Mouse (Mus musculus): ENCODE measurements around the gene Gm5089. TPM values are rescaled to one million over a fixed set of nuclear protein-coding genes. Genes with fewer than 3 reads are reported as not detected.
"Not testable (repeated sequence)": the region's sequence is repeated elsewhere in the genome, so short reads cannot be mapped to it uniquely, and the experiment has no call there.

Gene Gm5089
- polyA plus RNA-seq, 1 experiment from 2014 or later: 0.08 TPM

- Histone ChIP-seq H3K4me1 (peaks cover 21% of the 10 kb centered on the region), H3K9ac (no peak overlapping the region), H3K27ac (replicated peaks) (no peak overlapping the region), H3K36me3 (no peaks in the 10 kb centered on the region), H3K27me3 (peaks cover 61% of the 10 kb centered on the region), H3K4me2 (replicated peaks) (no peak overlapping the region), H3K9me3 (replicated peaks) (no peaks in the 10 kb centered on the region), H3K4me3 (replicated peaks) (no peak overlapping the region)
- WGBS: 65% methylated on average over 5 of the region's 5 CpGs
- ATAC-seq (ENCODE audit: insufficient number of reproducible peaks, low FRiP score, low TSS enrichment, low read depth): no peak
Measured at GRCm38 (mm10) chr14:122460226-122460625, 9.3 kb upstream of the Gm5089 start.

DNA sequence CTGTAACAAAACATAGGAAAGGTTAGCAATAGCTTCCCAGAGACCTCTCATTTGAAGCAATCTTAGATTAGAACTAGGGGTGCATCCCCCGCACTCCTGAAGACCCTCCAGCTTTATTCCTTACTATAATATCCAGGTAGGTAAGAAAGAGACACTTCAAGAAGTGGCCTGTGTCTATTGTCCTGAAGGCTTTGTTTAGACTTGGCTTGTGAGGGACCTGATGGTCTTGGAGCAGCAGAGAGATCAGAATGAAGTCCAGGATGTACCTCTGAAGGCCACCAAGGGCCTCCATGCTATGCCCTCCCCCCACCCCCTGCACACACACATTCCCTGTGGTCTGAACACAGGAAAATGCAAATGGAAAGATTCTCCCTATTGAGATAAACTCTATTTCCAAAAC, 8.9 kb upstream of the Gm5089 start:
- Histone ChIP-seq H3K9me3 (replicated peaks) (no peaks in the 10 kb centered on the region), H3K27ac (replicated peaks) (no peak overlapping the region), H3K36me3 (no peaks in the 10 kb centered on the region), H3K4me2 (replicated peaks) (no peak overlapping the region), H3K9ac (no peak overlapping the region), H3K4me1 (peaks cover 16% of the 10 kb centered on the region), H3K4me3 (replicated peaks) (no peak overlapping the region), H3K27me3 (peaks cover 61% of the 10 kb centered on the region)
- 95% methylated on average over 1 of the region's 1 CpGs for WGBS
- ATAC-seq (ENCODE audit: insufficient number of reproducible peaks, low FRiP score, low TSS enrichment, low read depth): no peak

GRCm38 (mm10) chr14:122459332-122459731, 8.4 kb upstream of the Gm5089 start:
- H3K9ac ChIP-seq; ATAC-seq (ENCODE audit: insufficient number of reproducible peaks, low FRiP score, low TSS enrichment, low read depth); H3K9me3 ChIP-seq (replicated peaks); H3K4me2 ChIP-seq (replicated peaks); H3K36me3 ChIP-seq; H3K27ac ChIP-seq (replicated peaks); H3K4me3 ChIP-seq (replicated peaks): not testable (repeated sequence)
- 81% methylated on average over 12 of the region's 12 CpGs for WGBS
- Histone ChIP-seq H3K4me1 (peaks cover 12% of the 10 kb centered on the region), H3K27me3 (peaks cover 59% of the 10 kb centered on the region)

DNA sequence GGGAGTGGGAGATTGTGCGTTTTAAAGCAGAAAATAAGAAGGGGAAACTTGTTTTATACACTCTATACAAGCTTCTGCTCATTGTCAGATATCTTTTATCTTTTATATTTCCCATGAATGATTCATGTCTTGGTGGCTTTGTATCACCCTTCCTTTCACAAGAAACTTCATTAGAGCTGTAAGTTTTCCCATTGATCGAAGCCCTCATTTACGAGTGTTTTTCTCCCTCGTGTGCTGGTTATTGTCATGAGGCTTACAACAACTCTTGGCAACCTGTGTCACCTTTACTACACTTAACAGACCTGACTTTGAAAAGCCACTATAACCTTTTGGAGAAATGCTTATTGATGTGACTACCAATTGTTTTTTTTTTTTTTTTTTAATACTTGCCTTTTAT, 4.6 kb upstream of the Gm5089 start:
- no peak for ATAC-seq (ENCODE audit: insufficient number of reproducible peaks, low FRiP score, low TSS enrichment, low read depth)
- Histone ChIP-seq H3K27ac (replicated peaks) (no peak overlapping the region), H3K36me3 (no peaks in the 10 kb centered on the region), H3K9ac (no peak overlapping the region), H3K4me2 (replicated peaks) (no peak overlapping the region), H3K27me3 (peaks cover 61% of the 10 kb centered on the region), H3K4me1 (peaks cover 20% of the 10 kb centered on the region), H3K4me3 (replicated peaks) (no peak overlapping the region), H3K9me3 (replicated peaks) (no peaks in the 10 kb centered on the region)
- WGBS: 74% methylated on average over 4 of the region's 4 CpGs

GRCm38 (mm10) chr14:122454901-122455561, 4.1 kb upstream of the Gm5089 start:
- peaks cover 61% of the 10 kb centered on the region for H3K27me3 ChIP-seq
- no peak overlapping the region for H3K9ac ChIP-seq
- 66% methylated on average over 10 of the region's 10 CpGs for WGBS

DNA sequence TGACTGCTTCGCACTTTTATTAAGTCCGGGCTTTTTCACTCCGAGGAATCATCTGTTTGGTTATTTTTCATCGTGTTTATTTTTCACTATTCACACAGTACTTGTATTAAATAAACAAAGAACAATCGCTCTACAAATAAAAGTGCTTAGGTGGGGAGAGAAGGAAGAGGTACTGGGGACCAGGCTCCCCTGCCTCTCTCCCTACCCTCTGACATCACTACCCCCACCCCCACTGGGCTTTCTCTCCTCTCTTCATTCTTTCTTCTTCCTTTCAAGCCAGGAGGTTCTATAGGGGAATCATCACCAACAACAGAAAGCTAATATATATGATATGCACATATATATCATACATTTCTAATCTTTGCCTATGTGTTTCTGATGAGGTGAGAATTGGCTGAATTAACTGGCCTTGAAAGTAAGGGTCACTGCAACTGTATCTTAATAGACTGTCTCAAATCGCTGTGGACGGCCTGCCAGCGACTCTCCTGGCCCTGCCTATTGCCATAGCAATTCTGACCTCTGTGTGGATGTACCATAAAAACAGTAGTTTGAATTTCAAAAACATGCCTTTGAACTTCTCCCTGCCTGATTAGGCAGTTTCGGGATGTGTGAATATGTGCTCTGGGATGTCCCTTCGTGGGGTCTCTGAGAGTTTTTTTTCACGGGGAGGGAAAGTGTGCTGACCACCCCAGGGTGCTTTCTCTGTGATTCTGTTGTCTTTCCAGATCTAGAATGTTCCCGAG, 3.3 kb upstream of the Gm5089 start:
- Histone ChIP-seq H3K27me3 (peaks cover 65% of the 10 kb centered on the region), H3K4me1 (peaks cover 27% of the 10 kb centered on the region), H3K4me3 (replicated peaks) (peak overlapping the region; percentile 29; the same call in 1 of the 2 replicates), H3K36me3 (no peaks in the 10 kb centered on the region), H3K9me3 (replicated peaks) (no peaks in the 10 kb centered on the region), H3K9ac (no peak overlapping the region), H3K4me2 (replicated peaks) (peak overlapping the region; percentile 46; the same call in 1 of the 2 replicates), H3K27ac (replicated peaks) (no peak overlapping the region)
- WGBS: 26% methylated on average over 12 of the region's 12 CpGs
- ATAC-seq (ENCODE audit: insufficient number of reproducible peaks, low FRiP score, low TSS enrichment, low read depth): no peak

More at GRCm38 (mm10) chr14:122454901-122455561, 4.1 kb upstream of the Gm5089 start:
- Histone ChIP-seq H3K4me2 (replicated peaks) (no peak overlapping the region), H3K9me3 (replicated peaks) (no peaks in the 10 kb centered on the region), H3K4me3 (replicated peaks) (no peak overlapping the region), H3K36me3 (no peaks in the 10 kb centered on the region), H3K4me1 (peaks cover 25% of the 10 kb centered on the region), H3K27ac (replicated peaks) (no peak overlapping the region)
- no peak for ATAC-seq (ENCODE audit: insufficient number of reproducible peaks, low FRiP score, low TSS enrichment, low read depth)

- ATAC-seq (ENCODE audit: insufficient number of reproducible peaks, low FRiP score, low TSS enrichment, low read depth): no peak
- peak overlapping the region; percentile 46 for H3K4me2 ChIP-seq (replicated peaks)
- peaks cover 70% of the 10 kb centered on the region for H3K27me3 ChIP-seq
- no peak overlapping the region for H3K9ac ChIP-seq
- 6% methylated on average over 32 of the region's 32 CpGs for WGBS
- peak overlapping the region; percentile 29 for H3K4me3 ChIP-seq (replicated peaks)
- H3K27ac ChIP-seq (replicated peaks): no peak overlapping the region
- H3K4me1 ChIP-seq: peaks cover 27% of the 10 kb centered on the region
- no peaks in the 10 kb centered on the region for H3K9me3 ChIP-seq (replicated peaks)
- H3K36me3 ChIP-seq: no peaks in the 10 kb centered on the region
Measured at GRCm38 (mm10) chr14:122453388-122453995, 2.6 kb upstream of the Gm5089 start.

- WGBS: 20% methylated on average over 13 of the region's 13 CpGs
- Histone ChIP-seq H3K27ac (replicated peaks) (no peak overlapping the region), H3K36me3 (no peaks in the 10 kb centered on the region), H3K4me2 (replicated peaks) (peak overlapping the region; percentile 46), H3K27me3 (peaks cover 76% of the 10 kb centered on the region), H3K4me1 (peaks cover 27% of the 10 kb centered on the region), H3K9ac (no peak overlapping the region), H3K4me3 (replicated peaks) (peak overlapping the region; percentile 29; the same call in 1 of the 2 replicates), H3K9me3 (replicated peaks) (no peaks in the 10 kb centered on the region)
- no peak; the same call in 1 of the 2 replicates for ATAC-seq (ENCODE audit: insufficient number of reproducible peaks, low FRiP score, low TSS enrichment, low read depth)
Measured at GRCm38 (mm10) chr14:122452701-122453387, 1.9 kb upstream of the Gm5089 start.

GRCm38 (mm10) chr14:122451551-122452145, 733 bp upstream of the Gm5089 start:
- 0 out of 2 replicates have a peak overlapping the region, but pooled peaks have one; percentile 85 for H3K4me2 ChIP-seq (replicated peaks)
- 64% methylated on average over 5 of the region's 5 CpGs for WGBS
- no peak for ATAC-seq (ENCODE audit: insufficient number of reproducible peaks, low FRiP score, low TSS enrichment, low read depth)

GRCm38 (mm10) chr14:122449601-122450495, 1.1 kb downstream of the Gm5089 start:
- Histone ChIP-seq H3K27ac (replicated peaks) (no peak overlapping the region), H3K9ac (no peak overlapping the region), H3K27me3 (peaks cover 64% of the 10 kb centered on the region), H3K4me2 (replicated peaks) (peak overlapping the region; percentile 85), H3K36me3 (no peaks in the 10 kb centered on the region), H3K4me3 (replicated peaks) (peak overlapping the region; percentile 45), H3K9me3 (replicated peaks) (no peaks in the 10 kb centered on the region), H3K4me1 (peaks cover 27% of the 10 kb centered on the region)
- whole genome bisulfite sequencing: 7% methylated on average over 29 of the region's 29 CpGs
- ATAC-seq (ENCODE audit: insufficient number of reproducible peaks, low FRiP score, low TSS enrichment, low read depth): no peak

More at GRCm38 (mm10) chr14:122451551-122452145, 733 bp upstream of the Gm5089 start:
- no peak overlapping the region for H3K27ac ChIP-seq (replicated peaks)
- no peak overlapping the region for H3K9ac ChIP-seq
- H3K27me3 ChIP-seq: peaks cover 78% of the 10 kb centered on the region
- no peaks in the 10 kb centered on the region for H3K9me3 ChIP-seq (replicated peaks)
- peaks cover 27% of the 10 kb centered on the region for H3K4me1 ChIP-seq
- H3K4me3 ChIP-seq (replicated peaks): no peak overlapping the region
- no peaks in the 10 kb centered on the region for H3K36me3 ChIP-seq
